Mouse (Mus musculus): ENCODE data around the gene Scn11a.

Gene Scn11a

GRCm38 (mm10) chr9:119825297-119825696, at the start of gene Scn11a:
Scn11a (minus strand) TSS chr9:119825456.
- no peak for DNase-seq

GRCm38 (mm10) chr9:119854170-119854569, 28.9 kb upstream of the Scn11a start:
- no peak for DNase-seq

GRCm38 (mm10) chr9:119853071-119853846, 28.0 kb upstream of the Scn11a start:
- DNase-seq: no peak

- DNase-seq: no peak
Measured at GRCm38 (mm10) chr9:119852347-119853030, 27.2 kb upstream of the Scn11a start.

GRCm38 (mm10) chr9:119849214-119849613, 24.0 kb upstream of the Scn11a start:
- DNase-seq: no peak

- no peak for DNase-seq
Measured at GRCm38 (mm10) chr9:119848671-119849070, 23.4 kb upstream of the Scn11a start.

- DNase-seq: no peak
Measured at GRCm38 (mm10) chr9:119847187-119847586, 21.9 kb upstream of the Scn11a start.

- no peak for DNase-seq
Measured at GRCm38 (mm10) chr9:119844724-119845123, 19.5 kb upstream of the Scn11a start.

GRCm38 (mm10) chr9:119843549-119843948, 18.3 kb upstream of the Scn11a start:
- DNase-seq: no peak

GRCm38 (mm10) chr9:119842541-119843169, 17.4 kb upstream of the Scn11a start:
- no peak for DNase-seq

GRCm38 (mm10) chr9:119842091-119842490, 16.8 kb upstream of the Scn11a start:
- DNase-seq: no peak

- no peak for DNase-seq
Measured at GRCm38 (mm10) chr9:119841159-119841558, 15.9 kb upstream of the Scn11a start.

GRCm38 (mm10) chr9:119835581-119836125, 10.4 kb upstream of the Scn11a start:
- no peak for DNase-seq

- DNase-seq: no peak
Measured at GRCm38 (mm10) chr9:119831001-119831400, 5.7 kb upstream of the Scn11a start.

GRCm38 (mm10) chr9:119823722-119824121, 1.5 kb downstream of the Scn11a start:
- no peak for DNase-seq

- no peak for DNase-seq
Measured at GRCm38 (mm10) chr9:119813631-119814030, 11.6 kb downstream of the Scn11a start.

GRCm38 (mm10) chr9:119806491-119806890, 18.8 kb downstream of the Scn11a start:
- no peak for DNase-seq

GRCm38 (mm10) chr9:119804501-119804847, 20.8 kb downstream of the Scn11a start:
- no peak for DNase-seq

- DNase-seq: no peak
Measured at GRCm38 (mm10) chr9:119803845-119804500, 21.3 kb downstream of the Scn11a start.

- DNase-seq: no peak
Measured at GRCm38 (mm10) chr9:119803169-119803827, 22.0 kb downstream of the Scn11a start.

- no peak for DNase-seq
Measured at GRCm38 (mm10) chr9:119801460-119801859, 23.8 kb downstream of the Scn11a start.

- DNase-seq: no peak
Measured at GRCm38 (mm10) chr9:119796791-119797190, 28.5 kb downstream of the Scn11a start.
